Mouse (Mus musculus) monocyte, adult 2 months (primary cell): ENCODE measurements around the gene Txndc11.
"Not testable (repeated sequence)": the region's sequence is repeated elsewhere in the genome, so short reads cannot be mapped to it uniquely, and the experiment has no call there.

Experiments
- DNase-seq, 2 experiments: peaks; one replicate each; pipeline ENCODE4 v3.0.0; 2022; ENCODE audit warnings: low spot score in 2 of 2, low read depth in 1 of 2

Gene Txndc11

DNA sequence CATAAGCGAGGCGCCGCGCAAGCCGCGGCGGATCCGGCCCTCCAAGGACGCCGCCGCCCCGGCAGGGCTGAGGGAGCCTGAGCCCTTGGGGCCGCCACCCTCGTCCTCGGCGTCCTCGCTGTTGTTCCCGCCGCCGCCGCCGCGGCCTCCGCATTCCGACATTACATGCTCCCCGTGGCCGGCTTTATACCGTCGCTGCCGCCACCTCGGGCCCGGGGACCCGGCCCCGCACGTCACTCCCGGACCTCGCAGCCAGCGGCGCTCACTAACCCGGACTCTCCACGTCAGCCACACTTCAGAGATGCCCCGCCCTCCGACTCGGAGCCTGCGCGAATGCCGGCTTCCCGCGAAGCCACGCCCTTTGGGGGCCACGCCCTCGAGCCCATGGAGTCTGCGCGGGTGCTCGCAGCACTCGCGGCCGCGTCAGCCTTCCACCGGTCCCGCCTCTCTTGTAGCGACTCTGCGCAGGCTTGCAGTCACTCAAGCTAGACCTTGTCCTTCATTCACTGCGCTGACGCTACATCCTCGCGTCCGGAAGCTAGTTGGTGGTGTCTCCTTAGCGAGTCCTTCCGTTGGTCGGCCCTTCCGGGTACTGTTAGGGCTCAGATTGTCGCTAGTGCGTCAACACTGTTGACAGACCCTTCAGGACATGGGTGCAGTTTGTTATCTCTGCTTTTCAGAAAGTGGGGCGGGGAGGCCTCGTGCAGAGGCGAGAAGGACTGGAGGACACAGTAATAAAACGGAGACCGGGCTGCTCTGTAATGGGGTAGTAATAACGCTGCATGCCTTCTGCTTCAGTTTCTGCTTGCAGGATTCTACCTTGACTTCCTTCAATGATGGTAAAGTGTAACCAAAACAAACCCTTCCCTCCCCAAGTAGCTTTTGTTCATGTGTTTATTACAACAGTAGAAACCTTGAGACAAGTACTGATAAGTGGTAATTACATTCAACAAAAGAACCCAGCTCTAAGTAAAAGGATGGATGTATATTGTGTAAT is at the start of gene Txndc11:
Txndc11 (minus strand) TSS at position 303 of the 997 bp plus-strand sequence.
- peak; percentile 99 to 100 for DNase-seq

DNA sequence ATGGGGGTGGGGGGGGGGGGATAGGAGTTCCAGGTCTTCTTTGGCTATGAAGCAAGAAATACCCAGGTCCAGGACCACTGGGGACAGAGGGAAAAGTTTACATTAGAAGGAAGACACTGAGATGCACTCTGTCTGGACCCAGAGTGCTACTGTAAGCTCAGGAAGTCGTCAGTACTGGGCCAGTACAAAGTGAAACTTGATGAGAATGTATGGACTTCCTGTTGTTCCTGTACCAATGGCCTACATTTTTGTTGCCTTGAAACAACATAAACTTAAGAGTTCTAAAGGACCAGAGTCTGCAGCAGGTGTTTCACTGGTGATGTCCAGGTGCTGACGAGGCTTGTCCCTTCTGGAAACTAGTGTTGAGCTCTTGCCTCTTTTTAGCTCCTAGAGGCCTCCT is 43.0 kb upstream of the Txndc11 start:
- no peak for DNase-seq

DNA sequence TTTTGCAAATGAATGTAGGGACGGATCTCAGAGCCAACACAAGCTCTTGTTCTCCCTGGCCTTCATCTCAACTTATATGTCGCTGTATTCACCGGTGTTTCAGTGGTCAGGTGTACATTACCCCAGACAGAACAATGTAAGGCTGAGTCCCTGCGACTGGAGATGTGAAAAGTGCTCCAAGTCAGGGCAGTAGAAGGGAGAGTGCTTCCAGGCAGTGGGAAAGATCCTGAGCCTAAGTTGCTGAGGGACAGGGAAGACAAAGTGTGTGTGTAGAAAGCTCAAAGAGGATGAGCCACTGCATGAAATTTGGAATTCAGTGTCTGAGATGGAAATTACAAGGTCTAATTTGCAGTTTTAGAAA is 42.4 kb upstream of the Txndc11 start:
- DNase-seq = no peak

DNA sequence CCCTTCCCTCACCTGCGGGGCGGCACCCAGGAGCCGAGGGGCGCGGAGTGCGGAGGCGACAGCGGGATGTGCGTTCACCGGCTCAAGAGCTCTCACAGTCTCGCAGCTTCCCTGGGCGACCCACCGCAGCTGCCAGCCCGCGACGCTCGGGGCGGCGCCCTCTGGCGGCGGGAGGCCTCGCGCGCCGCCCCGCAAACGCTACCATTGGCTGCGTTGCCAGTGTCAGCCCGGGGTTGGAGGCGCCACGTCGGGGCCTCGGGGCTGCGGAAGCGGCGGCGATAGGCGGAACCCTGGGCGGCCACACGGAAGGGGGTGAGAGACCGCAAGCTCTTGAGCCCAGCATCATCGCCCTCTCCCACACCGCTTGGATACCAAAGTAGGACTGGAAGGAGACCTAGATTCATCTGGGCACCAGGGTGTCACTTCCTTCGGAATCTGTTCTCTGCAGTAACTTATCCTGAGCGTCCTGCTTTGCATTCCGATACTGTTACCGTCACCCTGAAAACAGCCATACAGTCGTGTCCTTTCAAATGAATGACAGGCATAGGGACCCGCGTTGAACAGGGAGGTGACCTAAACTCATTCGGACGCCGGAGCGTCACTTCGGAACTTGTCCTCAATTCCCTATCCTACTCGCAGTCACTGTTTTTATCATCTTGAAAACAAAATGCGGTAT is 41.9 kb upstream of the Txndc11 start, which contains the start of gene Zc3h7a:
Zc3h7a (minus strand) TSS at position 186 of the 676 bp plus-strand sequence.
- DNase-seq = peak; percentile 84 to 88

DNA sequence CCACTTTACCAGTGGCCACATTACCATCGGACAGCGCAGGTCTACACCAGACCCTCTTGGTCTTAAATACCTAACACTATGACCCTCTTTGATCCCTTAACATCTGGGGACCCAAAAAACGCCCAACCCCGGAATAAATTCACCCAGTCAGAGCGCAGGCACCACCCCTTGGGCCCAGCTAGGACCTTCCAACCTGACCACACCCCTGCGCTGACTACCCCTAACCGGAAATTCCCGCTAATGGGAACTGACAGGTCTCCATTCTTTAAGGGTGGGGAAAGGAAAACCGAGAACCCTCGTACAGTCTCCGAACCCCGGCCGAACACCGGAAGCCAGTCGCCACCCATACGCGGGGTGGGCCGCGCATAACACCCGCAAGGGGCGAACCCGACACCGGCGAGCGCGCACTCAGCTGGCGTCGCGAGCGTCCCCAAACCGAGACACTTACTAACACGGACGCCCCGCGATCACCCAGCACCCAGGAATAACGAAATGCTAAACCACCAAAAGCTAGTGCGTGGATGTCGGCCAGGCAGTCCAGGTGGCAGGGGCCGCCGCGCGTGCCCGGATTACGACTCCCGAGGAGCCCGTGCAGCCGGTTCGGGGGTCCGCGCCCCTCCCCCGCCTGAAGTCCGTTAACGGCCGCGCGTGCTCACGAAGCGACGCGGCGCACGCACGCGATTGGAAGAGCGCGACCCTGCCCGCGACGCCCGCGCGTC is 41.2 kb upstream of the Txndc11 start:
- DNase-seq = peak; percentile 11 to 42

DNA sequence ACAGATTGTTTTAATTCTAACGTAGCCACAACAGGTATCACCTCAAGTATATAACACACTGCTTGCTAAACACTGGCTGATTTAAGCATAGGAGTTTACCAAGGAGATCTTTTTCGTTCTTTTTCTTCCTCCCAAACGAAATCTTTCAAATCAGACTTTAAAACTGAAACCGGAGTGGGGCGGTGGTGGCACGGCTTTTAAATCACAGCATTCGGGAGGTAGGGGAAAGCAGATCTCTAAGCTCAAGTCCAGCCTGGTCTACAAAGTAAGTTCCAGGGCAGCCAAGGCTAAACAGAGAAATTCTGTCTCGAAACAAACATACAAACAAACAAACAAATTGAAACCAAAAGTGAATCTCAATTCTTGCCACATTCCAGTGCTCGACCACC is 40.6 kb upstream of the Txndc11 start:
- DNase-seq = no peak

DNA sequence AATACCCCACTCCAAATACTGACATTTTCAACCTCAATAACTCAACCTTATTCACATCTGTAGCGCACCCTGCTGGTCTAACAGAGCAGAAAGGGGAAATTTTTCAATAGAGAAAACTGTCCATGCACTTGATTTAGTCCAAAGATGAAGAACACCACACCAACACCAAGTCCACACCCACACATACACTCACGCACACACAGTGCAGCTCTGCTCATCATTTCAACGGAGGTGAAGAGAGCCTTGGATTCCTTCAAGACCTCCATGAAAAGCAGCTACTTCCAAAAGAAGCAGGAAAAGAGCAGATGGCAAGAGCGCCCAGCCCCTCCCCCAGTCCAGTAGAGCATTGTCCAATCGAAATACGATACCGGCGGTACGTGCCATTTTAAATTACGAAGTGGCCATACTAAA is 40.2 kb upstream of the Txndc11 start:
- peak; percentile 16 to 43 for DNase-seq

DNA sequence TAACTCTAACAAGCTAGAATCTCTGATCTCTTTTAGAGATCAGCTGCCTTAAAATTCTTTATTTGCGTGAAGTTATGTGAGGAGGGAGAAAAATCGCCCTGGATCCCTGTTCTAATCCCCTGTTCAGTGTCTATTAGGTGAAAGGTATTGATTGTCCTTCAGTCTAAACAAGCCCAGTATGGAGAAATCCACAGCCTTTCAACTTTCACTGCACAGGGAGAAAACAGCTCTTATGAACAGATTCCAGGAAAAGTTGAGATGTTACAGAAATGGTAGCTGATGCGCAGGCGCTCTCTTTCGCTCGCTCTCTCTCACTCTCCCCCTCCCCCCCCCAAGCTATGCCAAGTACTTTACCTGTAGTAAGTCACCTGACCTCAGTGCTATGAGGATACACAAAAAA is 37.2 kb upstream of the Txndc11 start:
- no peak for DNase-seq

DNA sequence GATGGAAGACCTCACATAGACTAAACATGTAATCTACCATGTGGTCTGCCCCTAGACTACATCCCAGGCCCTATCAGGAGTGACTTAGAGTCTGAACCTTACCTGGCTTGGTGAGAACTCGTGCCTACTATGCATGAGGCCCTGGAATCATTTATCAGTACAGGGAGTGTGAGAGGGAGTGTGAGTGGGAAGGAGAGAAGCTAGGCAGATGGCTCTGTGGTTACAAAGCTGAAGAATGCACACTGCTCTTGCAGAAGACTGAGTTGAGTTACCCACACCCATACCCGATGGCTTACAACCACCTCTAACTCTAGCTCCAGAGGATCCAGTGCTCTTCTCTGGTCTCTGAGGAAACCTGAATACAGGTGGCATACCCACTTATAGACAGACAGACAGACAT is 32.0 kb upstream of the Txndc11 start:
- DNase-seq = no peak

DNA sequence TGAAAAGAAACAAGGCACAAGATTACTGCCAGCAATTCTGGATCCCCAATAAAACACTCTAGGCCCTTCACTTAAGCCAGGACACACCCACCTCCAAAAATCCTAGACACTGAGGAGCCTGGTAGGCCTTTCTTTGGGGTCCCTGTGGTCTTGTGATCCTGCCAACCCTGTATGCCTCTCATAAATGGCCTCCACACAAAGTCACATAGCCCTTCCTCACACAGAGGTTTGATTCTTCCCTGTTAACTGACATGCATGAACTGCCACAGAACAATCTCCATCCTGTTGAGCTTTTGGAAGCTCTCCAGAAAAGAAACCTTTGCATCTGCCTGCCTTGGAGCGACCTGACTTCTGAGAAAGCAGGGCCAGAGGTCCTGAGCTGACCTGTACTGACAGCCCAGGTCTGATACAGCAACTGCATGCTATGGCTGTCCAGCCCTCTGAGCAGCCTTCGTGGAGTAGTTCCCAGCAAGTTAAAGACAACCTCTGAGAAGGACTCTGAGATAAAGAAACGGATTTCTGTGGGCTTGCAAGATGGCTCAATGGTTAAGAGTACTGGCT is 30.3 kb upstream of the Txndc11 start:
- no peak for DNase-seq

DNA sequence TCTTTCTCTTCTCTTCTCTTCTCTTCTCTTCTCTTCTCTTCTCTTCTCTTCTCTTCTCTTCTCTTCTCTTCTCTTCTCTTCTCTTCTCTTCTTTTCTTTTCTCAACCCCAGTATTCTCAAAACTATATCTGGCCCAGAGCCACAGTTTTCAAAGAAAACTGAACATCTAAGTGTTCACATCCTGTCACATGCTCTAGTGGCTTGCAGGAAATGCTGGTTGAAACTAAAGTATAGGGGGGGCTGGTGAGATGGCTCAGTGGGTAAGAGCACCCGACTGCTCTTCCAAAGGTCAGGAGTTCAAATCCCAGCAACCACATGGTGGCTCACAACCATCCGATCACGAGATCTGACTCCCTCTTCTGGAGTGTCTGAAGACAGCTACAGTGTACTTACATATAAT is 23.3 kb upstream of the Txndc11 start:
- not testable (repeated sequence) for DNase-seq

DNA sequence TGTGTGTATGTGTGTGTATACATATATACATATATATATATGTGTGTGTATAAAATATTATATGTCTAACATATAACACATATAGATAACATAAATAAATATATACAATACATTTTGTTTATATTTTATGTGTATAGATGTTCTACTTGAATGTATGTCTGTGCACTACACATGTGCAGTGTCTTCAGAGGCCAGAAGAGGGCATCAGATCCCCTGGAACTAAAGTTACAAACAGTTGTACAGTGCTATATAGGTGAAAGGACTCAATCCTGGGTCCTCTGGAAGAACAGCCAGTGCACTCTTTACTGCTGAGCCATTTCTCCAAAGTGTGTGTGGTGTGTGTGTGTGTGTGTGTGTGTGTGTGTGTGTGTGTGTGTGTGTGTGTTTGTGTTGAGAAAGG is 20.1 kb upstream of the Txndc11 start:
- no peak for DNase-seq

DNA sequence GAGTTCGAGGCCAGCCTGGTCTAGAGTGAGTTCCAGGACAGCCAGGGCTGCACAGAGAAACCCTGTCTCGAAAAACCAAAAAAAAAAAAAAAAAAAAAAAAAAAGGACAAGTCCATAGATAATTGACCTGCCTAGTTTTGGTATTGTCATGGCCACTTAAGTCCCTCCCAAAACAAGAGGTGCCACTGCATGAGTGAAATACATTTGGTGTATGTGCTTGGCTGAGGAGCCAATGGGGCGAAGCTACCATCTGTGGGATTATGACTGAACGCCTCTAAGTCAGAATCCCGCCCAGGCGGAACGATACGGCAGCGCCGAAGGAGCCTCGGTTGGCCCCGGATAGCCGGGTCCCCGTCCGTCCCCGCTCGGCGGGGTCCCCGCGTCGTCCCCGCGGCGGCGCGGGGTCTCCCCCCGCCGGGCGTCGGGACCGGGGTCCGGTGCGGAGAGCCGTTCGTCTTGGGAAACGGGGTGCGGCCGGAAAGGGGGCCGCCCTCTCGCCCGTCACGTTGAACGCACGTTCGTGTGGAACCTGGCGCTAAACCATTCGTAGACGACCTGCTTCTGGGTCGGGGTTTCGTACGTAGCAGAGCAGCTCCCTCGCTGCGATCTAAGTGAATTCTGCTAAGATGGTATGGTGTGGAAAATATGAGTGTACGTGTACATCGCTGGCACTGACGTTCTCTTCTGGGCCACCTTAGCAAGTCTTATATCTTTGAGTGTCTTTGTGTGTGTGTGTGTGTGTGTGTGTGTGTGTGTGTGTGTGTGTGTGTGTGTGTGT is 9.4 kb upstream of the Txndc11 start:
- DNase-seq = peak; percentile 100

DNA sequence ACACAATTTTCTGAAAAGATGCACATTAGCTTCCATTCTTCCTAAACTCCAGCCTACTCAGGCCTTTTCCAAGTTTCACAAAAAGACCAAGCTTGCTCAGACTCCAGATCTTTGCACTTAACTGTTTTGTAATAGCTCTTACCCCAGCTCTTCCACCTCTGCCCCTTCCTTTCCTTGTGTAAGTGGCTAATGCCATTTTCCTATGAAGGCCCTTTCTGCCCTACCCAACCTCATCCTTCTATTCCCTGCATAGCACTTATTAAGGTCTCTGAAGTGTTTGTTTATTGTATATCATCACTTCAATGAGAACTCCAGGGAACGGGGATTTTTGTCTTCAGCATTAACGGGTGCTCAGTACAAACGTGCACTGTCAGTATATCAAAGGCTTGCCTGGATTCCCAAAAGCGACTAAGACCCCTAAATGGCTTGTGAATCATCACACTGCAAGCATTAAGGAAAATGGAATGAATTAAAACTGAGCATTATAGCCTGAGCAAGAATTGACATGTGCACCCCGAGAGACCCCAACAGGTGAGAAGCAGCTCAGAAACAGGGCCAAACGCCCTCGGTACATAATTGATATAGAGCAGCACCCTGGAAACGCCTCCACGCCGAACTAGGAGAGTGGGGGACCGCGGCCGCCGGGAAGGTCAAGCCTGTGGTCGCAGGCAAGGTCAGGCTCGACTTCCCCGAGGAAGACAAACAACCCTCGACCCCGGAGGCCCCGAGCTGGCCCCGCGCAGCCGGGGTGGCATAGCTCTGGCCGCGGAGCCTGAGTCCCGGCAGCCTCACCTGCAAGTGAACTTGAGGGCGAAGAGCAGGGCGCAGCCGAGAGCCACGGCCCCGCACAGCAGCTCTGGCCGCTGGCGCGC is 738 bp downstream of the Txndc11 start:
- DNase-seq = no peak

DNA sequence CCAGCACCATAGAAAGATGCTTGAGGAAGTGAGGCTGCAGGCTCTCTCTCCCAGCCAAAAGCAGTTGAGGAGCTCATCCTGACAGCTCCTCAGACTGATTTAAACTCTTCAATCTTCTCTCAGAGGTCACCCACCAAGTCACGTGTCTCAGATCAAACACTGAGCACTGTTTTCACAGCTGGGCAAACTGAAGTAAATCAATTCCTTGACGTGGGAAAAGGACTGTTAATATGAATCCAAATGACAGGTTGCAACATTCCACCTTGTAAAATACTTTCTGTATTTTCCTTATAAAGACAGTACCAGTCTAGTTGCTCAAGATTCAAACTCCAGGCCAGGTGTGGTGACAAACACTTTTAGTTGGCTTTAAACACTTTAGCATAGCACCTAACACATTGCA is 1.6 kb downstream of the Txndc11 start:
- no peak for DNase-seq

DNA sequence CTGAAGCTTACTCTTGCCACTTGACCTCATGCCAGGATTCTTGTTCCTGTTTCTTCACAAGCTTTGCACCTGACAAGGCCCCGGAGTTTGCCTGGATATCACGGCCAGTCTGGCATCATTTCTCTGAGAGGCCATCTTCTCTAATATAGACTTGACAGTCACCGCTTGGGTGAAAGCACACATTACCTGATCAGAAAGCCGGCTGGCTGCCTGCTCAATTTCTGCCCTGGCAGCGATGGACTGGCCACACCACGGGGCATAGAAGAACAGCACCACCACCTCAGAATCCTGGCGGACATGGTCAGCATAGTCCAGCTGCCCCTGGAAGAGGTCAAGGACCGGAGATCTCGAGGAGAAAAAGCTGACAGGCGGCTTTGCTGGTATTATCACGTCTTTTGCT is 6.1 kb downstream of the Txndc11 start:
- no peak for DNase-seq

DNA sequence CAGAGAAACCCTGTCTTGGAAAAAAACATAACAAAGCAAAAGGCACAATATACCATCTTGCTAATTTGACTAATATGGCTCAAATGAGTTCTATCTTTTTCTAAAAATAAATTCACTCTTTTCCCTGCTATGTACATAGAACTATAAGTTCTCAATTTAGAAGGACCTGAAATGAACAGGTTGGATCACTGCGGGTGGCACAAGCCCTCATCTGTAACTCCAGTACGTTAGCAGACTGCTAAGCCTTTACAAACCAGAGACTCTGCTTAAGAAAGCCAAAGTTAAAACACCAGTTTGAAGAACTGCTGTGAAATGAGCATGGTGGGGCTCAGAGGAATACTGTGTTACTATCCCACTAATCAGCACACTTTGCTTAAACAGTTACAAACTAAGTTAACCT is 9.1 kb downstream of the Txndc11 start:
- no peak for DNase-seq

DNA sequence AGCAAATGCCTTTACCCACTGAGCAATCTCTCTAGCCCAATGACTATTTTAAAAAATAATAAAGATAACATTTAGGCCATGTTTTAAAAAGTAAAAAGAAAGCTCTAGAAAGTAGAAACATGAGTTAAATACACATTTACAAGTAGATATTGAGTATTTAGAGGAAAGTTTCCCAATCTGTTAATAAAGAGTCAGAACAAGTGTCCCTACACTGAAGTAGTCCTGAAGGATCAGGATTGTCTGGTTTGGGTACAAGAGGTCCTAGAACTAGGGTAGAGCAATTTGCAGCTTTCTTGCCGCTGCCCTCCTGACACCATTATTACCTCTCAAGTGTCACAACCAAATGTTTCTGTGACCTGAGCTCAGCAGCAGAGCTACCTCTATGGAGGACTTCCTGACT is 10.3 kb downstream of the Txndc11 start:
- no peak for DNase-seq

DNA sequence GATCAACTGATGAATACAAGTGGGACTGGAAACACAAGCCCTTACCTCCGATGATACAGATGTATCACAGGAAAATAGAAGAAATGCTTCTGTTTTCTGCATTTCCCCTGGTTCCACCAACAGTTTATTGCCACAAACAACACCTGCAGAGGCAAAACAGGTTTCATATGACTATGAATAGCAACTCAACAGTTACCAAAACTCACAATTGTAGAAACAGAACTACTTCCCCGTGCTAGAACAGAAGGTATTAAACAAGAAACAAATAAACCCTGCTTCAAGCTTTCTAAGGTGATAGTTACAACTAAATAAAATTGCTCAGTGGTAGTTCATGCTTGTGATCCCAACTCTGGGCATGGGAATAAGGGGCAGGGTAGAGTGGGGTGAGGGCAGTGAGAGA is 11.8 kb downstream of the Txndc11 start:
- DNase-seq = no peak
